Mouse (Mus musculus): ENCODE measurements at regions not wholly inside any gene's neighbourhood (a gene's known extent, or its start where the extent isn't known, plus 50 kb on each side); places are given as distances from the start of the nearest gene placed in this dataset.

GRCm38 (mm10) chr12:92509494-92509893 lies 660.5 kb upstream of the Sel1l start:
- intact Hi-C loops (cut with DNase I; ENCODE audit: low total_unique reads) = no loop called here
- no peak for DNase-seq

GRCm38 (mm10) chr12:92508796-92509489 lies 660.0 kb upstream of the Sel1l start:
- intact Hi-C loops (cut with DNase I; ENCODE audit: low total_unique reads) = no loop called here
- peak; percentile 7 for DNase-seq

- intact Hi-C loops (cut with DNase I; ENCODE audit: low total_unique reads) = no loop called here
- no peak for DNase-seq
Observed at GRCm38 (mm10) chr12:92483984-92484383, 635.0 kb upstream of the Sel1l start.

DNA sequence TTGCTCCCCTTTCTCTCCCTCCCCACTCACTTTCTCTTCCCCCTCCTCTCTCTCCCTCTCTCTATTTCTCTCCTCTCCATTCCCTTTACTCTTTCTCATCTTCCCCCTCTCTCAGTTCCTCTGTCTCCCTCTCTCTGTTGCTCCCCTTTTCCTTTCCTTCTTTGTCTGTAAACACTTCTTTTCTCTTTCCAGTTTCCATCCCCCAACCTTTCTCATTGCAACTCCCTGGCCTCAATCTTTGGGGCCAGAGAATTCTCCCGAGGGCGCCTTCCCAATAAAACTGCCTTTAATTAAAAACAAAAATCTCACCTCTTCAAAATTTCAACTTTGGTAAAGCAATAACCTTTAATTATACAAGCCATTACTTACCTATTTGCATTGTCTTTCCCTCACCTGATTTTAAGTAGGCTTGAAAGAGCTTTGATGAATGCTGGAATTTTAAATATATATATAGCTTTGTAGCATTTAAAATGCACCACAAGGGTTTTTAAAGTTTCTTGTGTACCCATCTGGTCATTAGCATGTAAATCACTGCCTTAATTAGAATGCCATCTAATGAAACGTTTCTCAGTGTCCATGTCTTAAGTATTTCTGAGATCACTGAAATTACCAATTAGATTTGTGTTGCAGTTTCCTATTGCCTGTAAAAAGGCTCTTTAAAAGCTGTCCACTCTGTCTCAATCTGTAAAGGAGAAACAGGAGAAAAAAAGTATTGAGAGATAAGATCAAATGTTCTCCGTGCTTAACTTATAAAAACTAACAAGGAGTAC lies 625.5 kb upstream of the Sel1l start:
- DNase-seq = no peak
- intact Hi-C loops (cut with DNase I; ENCODE audit: low total_unique reads) = no loop called here

DNA sequence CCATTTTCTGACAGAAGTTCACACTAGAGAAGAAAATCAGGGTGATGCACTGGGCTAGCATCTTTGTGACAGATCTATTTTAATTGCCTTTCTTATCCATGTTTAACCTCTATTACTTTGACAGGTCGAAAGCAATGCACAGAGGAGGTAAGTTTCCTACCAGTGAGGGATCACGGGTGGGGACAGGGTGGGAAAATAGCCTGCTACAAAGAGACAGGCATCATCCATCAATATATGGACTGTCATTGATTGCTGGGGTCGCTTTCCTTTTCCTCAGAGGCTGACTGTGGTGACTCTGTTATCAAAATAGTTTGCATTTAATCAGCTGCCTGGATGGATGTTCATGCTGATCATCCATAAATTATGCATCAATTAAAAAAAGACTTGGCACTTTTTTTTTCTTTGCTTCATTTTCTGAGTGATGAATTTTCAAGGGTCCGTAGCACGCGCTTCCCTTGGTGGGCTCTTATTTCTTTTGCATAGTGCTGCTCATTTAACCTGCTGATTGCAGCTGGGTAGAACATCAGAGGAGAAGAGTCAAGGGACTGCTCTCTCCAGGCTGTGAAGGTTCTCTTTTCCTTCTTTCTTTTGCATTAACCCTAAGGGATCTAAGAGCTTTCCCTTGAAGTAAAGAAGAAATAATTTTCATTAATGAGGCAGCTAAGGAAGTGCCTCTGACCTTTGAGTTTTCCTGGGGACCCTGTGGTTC lies 602.3 kb upstream of the Sel1l start:
- DNase-seq = no peak
- intact Hi-C loops (cut with DNase I; ENCODE audit: low total_unique reads) = no loop called here

DNA sequence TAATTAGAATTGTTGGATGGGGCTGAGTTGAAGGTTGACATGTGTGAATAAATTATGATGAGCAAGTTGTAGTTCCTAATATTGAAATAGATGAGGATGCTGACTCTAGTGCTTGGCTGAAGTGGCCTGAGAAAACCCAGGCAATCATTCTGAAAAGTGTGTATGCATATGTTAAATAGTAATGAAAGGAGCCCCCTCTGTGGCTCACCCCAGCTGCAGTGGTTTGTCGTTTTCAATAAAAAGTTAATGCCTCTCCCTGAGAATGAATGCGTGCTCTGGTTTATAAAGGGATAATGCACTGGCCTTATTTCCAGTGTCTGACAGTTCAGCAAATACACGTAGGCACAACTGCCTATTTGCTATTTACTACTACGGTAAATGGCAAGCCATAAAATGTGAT lies 569.5 kb upstream of the Sel1l start:
- intact Hi-C loops (cut with DNase I; ENCODE audit: low total_unique reads) = no loop called here
- DNase-seq = no peak

DNA sequence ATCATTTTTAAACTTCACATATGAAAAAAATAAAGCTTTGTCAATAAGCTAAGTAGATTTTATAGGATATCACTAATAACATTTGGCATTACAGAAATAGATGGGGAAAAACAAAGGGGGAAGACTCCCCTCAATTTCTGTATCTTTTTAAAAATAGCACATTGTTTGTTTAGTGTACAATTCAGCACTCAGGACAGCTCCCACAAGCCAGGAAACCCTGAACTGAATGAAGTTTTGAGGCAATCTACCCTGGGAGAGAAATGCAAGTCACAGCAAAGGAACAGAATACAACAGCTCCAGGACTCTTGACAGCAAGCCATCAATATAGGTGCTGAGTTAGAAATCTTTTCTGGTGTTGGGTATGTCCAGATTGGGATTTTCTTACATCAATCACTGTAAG lies 556.5 kb upstream of the Sel1l start:
- intact Hi-C loops (cut with DNase I; ENCODE audit: low total_unique reads) = no loop called here
- DNase-seq = no peak

- DNase-seq = no peak
- intact Hi-C loops (cut with DNase I; ENCODE audit: low total_unique reads) = no loop called here
Observed at GRCm38 (mm10) chr12:92400987-92401386, 552.0 kb upstream of the Sel1l start.

- intact Hi-C loops (cut with DNase I; ENCODE audit: low total_unique reads) = no loop called here
- DNase-seq = no peak
Observed at GRCm38 (mm10) chr12:92386195-92386594, 537.2 kb upstream of the Sel1l start.

DNA sequence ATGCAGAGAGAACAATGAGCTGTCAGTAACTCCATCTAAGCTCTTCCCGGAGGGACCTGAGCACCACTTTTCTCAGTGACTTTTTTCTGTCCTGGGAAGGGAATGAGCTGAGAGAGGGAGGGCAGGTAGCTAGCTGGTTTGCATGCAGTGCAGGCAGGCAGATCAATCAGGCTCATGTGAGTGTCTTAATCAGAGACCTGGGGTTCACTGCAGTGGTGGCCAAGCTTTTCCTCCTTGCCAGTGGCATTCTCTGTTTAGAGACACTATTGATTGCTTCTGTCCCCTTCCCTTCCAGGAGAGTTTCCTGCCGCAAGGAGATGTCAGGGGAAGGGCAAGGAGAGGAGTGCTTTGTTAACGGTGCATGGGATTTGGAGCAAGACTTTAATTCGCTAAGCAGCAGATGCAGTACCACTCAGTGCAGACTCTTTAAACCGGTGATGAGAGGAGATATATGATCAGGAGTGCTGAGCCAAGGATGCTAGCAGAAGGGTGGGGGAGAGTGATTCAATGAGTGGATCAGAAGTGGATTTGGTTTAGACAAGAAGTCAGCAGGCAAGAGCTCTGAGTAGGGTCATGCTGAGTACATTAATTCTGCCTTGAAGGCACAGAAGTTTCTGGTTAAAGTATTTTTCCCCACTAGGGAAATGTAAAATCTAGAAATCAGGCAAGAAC lies 535.4 kb upstream of the Sel1l start:
- intact Hi-C loops (cut with DNase I; ENCODE audit: low total_unique reads) = no loop called here
- no peak for DNase-seq

DNA sequence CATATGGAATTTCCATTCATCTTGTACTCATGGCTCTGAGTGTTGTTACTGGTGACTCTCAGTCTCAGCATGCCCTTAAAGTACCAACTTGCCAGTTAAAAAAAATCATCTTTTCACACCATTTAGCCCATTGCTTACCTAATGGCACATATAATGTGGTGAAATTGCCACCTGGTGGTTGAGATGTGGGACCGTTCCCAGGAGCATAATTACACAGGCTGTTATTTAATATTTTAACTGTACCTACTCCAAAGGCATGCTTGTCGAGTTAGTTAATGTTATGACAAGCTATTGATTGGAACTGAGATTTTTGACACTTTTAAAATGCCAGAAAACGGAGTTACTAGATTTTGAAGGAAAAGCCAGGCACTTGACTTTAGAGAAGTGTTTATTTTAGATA lies 530.2 kb upstream of the Sel1l start:
- intact Hi-C loops (cut with DNase I; ENCODE audit: low total_unique reads) = no loop called here

GRCm38 (mm10) chr12:92365926-92366325 lies 517.0 kb upstream of the Sel1l start:
- no peak for DNase-seq
- intact Hi-C loops (cut with DNase I; ENCODE audit: low total_unique reads) = no loop called here

More for the DNA sequence above, 530.2 kb upstream of the Sel1l start:
- no peak for DNase-seq

DNA sequence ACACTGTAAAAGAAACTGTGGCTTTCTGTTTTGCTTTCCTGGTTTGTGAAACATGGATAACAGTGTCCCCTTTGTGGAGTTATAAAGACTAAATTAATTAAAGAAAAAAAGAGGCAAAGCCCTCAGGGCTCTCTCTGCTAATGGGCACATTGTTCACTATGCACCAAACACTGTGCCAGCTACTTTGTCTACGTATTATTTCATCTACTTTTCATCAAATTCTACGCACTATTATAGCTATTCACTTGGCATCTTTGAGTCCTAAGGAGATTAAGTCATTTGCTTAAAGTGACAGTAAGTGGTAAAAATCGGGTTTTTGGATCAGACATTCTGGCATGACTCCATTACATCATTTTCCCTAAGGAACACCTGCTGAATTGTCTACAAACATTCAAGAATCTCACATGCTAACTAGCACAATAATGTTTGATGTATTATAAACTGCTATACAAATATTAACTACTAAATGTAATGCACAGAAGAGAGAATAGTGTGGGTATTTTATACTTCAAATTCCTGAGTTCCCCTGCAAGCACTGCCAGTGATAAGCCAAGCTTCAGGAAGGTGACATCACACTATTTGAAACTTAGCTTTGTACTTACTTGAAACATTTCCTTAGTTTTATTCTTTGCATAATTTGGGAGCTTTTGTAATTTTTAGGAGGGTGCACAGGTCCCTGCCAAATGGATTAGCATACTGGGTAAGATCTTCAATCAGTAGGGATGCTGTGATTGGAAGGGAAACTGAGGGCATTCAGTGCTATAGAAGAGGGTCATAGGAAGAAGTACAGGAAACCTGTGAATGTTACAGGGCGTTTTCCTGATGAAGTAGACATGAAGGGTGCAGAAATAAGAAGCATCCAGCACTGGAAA lies 504.7 kb upstream of the Sel1l start:
- no peak for DNase-seq
- intact Hi-C loops (cut with DNase I; ENCODE audit: low total_unique reads) = no loop called here

DNA sequence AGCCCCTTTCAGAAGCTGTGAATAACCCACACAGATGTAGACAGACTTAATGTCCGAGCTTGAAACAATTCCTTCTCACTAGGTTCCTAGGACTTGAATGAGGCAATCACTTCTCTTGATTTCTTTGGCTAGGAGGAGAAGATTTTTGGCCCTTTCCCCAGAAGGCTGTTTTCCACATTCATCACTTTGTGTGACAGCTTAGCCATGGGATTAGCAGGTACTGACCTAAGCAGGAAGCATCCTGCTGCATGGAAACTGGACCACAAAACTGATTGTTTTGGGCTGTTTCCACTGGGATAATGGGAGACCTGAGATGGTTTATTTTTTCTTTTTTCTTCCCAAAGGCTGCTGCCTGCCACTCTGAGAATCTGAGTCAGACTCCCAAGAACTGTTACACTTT lies 469.3 kb upstream of the Sel1l start:
- intact Hi-C loops (cut with DNase I; ENCODE audit: low total_unique reads) = no loop called here
- no peak for DNase-seq

DNA sequence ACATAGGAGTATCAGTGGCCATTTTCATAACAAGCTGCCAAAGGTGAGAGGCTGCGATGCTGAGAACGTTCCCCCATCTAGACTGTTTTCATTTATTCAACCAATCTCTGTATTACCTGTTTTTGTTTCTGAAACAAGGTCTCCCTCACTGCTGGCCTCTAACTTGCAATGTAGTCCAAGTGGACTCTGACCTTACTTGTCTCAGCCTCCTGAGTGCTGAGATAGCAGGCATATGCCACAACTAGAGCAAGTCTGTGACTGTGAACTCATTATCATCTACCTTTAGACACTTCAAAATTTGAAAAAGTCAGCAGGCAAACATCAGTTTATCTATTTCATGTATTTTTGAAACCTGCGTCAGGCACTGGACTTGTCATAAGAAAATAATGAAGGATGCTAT lies 468.7 kb upstream of the Sel1l start:
- intact Hi-C loops (cut with DNase I; ENCODE audit: low total_unique reads) = no loop called here

DNA sequence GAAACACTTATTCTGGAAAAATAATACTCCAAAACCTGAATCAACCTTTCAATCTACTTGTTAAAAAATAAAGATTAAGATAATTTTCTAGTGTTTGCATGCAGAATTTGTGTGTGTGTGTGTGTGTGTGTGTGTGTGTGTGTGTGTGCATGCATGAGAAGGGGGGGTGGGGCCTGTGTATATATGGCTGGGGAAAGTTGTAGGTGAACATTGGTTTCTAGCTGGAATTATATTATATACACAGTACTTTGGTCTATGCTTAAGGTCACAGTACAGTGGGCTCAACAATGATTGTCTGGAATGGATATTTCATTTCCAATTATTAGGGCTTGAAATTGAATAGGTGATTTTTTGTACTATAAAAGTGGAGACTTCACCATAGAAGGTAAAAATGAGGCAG lies 467.3 kb upstream of the Sel1l start:
- no peak for DNase-seq
- intact Hi-C loops (cut with DNase I; ENCODE audit: low total_unique reads) = no loop called here

More for the DNA sequence above, 468.7 kb upstream of the Sel1l start:
- DNase-seq = no peak

DNA sequence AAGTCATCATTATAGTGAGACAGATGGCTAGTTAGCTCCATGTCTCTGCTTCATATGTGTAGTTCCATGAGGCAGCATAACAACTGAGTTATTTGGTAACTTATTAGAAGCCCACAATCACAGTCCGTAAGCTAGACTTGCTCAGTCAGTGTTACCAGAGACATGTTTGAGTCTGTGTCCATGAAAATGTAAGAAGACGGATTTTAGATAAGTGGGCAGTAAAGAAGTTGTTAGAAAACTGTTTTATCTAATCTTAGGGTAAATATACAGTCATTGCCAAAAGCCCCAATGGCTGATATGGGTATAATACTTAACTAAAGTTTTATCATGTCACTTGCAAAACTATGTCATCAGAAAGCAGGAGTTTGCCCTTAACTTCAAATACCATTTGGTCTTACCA lies 466.9 kb upstream of the Sel1l start:
- DNase-seq = no peak
- intact Hi-C loops (cut with DNase I; ENCODE audit: low total_unique reads) = no loop called here

DNA sequence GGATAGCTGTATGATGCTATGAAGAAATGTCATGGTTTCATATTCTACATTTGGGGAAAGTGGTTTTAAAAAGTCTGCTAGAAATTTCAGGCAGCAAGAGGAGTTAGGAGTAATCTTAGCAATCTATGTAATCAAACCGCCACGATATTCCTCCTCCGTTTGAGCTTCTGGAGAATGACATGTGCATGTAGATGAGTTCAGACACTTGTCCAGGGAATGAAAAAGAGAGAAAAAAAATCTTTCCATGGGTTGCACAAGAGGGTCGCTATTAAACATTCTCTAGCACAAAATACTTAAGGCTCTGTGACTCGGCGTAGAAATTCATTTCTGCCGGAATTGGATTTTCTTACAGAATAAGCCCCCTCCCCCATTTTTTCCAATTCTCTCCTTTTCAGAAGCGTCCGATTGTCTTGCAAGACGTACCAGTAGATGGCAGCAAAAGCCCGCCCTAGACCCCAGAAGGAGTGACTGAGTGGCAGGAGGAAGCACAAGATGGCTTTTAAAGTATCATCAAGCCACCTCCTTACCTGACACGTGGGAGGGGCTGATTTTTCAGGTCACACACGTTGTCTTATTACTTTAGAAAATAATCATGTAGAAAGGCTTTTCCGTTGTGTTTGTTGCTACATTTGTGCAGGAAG lies 454.1 kb upstream of the Sel1l start:
- peak; percentile 36 for DNase-seq
- intact Hi-C loops (cut with DNase I; ENCODE audit: low total_unique reads) = no loop called here

DNA sequence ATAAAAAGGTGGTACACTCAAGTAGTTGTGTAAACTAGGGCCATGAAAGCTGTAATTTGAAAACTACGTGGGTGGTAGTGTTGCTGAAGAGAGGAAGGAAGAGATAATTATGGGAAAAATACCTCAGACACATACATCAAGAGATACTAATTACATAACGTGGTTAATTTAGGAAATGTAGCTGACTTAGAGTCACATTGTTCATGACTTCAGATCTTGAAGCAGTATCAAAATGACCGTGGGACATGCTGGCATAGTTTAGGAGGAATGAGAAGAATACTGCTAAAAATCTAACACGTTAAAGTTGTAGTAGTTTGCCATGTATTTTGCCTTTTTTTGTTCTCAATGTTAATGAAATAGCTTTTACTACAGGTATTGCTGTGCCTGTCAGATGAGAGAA lies 445.9 kb upstream of the Sel1l start:
- DNase-seq = no peak
- intact Hi-C loops (cut with DNase I; ENCODE audit: low total_unique reads) = no loop called here
